In genomic region chr11:20923115-20923514, GRCm38 (mm10) we compare ENCODE assay signal across 15 mouse cellular contexts.
DNase-seq lines count a peak whose midpoint lies in the region; ATAC-seq and TF ChIP-seq lines count a peak whose summit lies in the region.
"Had no signal": no experiment of that assay in that cellular context is flagged by ENCODE, and none has a peak within 500 bp of the region (broad histone marks: within the 10 kb centered on the region; RNA-seq: fewer than 3 reads in every experiment).

No protein-coding gene starts in this region.

- TF ChIP-seq POLR2A in cerebellum, adult 2 months (IDR thresholded peaks at IDR 0.05; ENCODE audit: borderline replicate concordance, insufficient read depth, low read length), result no peak

- H3K9me3 ChIP-seq in forebrain, embryonic 10.5 days, result no peaks in the 10 kb centered on the region
- no peaks in the 10 kb centered on the region for H3K9me3 ChIP-seq in hindbrain, embryonic 12.5 days (replicated peaks)
- H3K9me3 ChIP-seq in midbrain, embryonic 14.5 days (ENCODE audit: control insufficient read depth, low read length), result no peaks in the 10 kb centered on the region
- no peaks in the 10 kb centered on the region for H3K9me3 ChIP-seq in kidney, embryonic 14.5 days (ENCODE audit: control insufficient read depth, low read length)
- H3K9me3 ChIP-seq: intestine, embryonic 15.5 days; liver, embryonic 12.5 days had no signal

- H3K27ac ChIP-seq in forebrain, embryonic 10.5 days, result peak overlapping the region; percentile 58; the same call in 1 of the 2 replicates
- H3K27ac ChIP-seq in hindbrain, embryonic 12.5 days, result no peak overlapping the region
- H3K27ac ChIP-seq in midbrain, embryonic 14.5 days (replicated peaks; ENCODE audit: low read depth, low read length), result no peak overlapping the region
- H3K27ac ChIP-seq in cerebellum, adult 2 months (ENCODE audit: insufficient read depth, low read length), result no peak overlapping the region
- H3K27ac ChIP-seq in kidney, embryonic 14.5 days (ENCODE audit: low read depth, low read length), result no peak overlapping the region
- H3K27ac ChIP-seq: intestine, embryonic 15.5 days; liver, embryonic 12.5 days had no signal

- peak; percentile 49 for DNase-seq in embryo, embryonic 11 days
- DNase-seq in forebrain, embryonic 10.5 days (ENCODE audit: extremely low spot score, low spot score), result no peak
- DNase-seq in midbrain, embryonic 14.5 days, result peak; percentile 62
- no peak for DNase-seq in urinary bladder, postnatal 10 days (ENCODE audit: low spot score)
- no peak for DNase-seq in cerebellum, adult 2 months
- no peak for DNase-seq in heart, postnatal 4 days
- DNase-seq: cerebellum, adult 11 months; kidney, postnatal 14 days; lung, postnatal 10 days; thymus, adult 2 months had no signal

- no peak for TF ChIP-seq CTCF in cerebellum, adult 2 months (IDR thresholded peaks at IDR 0.05; ENCODE audit: borderline replicate concordance, insufficient read depth, low read depth, low read length)

- peaks cover 26% of the 10 kb centered on the region for H3K4me1 ChIP-seq in forebrain, embryonic 10.5 days
- peaks cover 15% of the 10 kb centered on the region; the same call in 1 of the 2 replicates for H3K4me1 ChIP-seq in hindbrain, embryonic 12.5 days
- peaks cover 13% of the 10 kb centered on the region; the same call in 1 of the 2 replicates for H3K4me1 ChIP-seq in midbrain, embryonic 14.5 days (ENCODE audit: control insufficient read depth, insufficient read depth, low read length)
- no peaks in the 10 kb centered on the region for H3K4me1 ChIP-seq in cerebellum, adult 2 months (ENCODE audit: control insufficient read depth, insufficient read depth, low read length)
- peaks cover 10% of the 10 kb centered on the region; the same call in 1 of the 2 replicates for H3K4me1 ChIP-seq in kidney, embryonic 14.5 days (ENCODE audit: control insufficient read depth, insufficient read depth, low read length)
- H3K4me1 ChIP-seq: intestine, embryonic 15.5 days had no signal

- no peaks in the 10 kb centered on the region for H3K27me3 ChIP-seq in forebrain, embryonic 10.5 days (ENCODE audit: poor library complexity, severe bottlenecking)
- no peaks in the 10 kb centered on the region for H3K27me3 ChIP-seq in hindbrain, embryonic 12.5 days
- H3K27me3 ChIP-seq in midbrain, embryonic 14.5 days (ENCODE audit: control insufficient read depth, insufficient read depth, low read length), result no peaks in the 10 kb centered on the region
- no peaks in the 10 kb centered on the region for H3K27me3 ChIP-seq in cerebellum, adult 2 months (ENCODE audit: control insufficient read depth, insufficient read depth, low read length)
- no peaks in the 10 kb centered on the region for H3K27me3 ChIP-seq in kidney, embryonic 14.5 days (ENCODE audit: control insufficient read depth, insufficient read depth, low read length)
- H3K27me3 ChIP-seq: intestine, embryonic 15.5 days had no signal

- 44% methylated on average over 6 of the region's 6 CpGs for WGBS in forebrain, embryonic 10.5 days
- WGBS in hindbrain, embryonic 12.5 days, result 40% methylated on average over 6 of the region's 6 CpGs
- 20% methylated on average over 6 of the region's 6 CpGs for WGBS in midbrain, embryonic 14.5 days
- WGBS in cerebellum, adult 2 months, result 53% methylated on average over 6 of the region's 6 CpGs
- 66% methylated on average over 6 of the region's 6 CpGs for WGBS in kidney, embryonic 14.5 days

- no peaks in the 10 kb centered on the region for H3K36me3 ChIP-seq in forebrain, embryonic 10.5 days (replicated peaks)
- no peaks in the 10 kb centered on the region for H3K36me3 ChIP-seq in hindbrain, embryonic 12.5 days
- no peaks in the 10 kb centered on the region for H3K36me3 ChIP-seq in midbrain, embryonic 14.5 days (ENCODE audit: control insufficient read depth, insufficient read depth, low read length)
- no peaks in the 10 kb centered on the region for H3K36me3 ChIP-seq in kidney, embryonic 14.5 days (ENCODE audit: control insufficient read depth, insufficient read depth, low read length)
- H3K36me3 ChIP-seq: intestine, embryonic 15.5 days; liver, embryonic 12.5 days had no signal

- no peak overlapping the region for H3K4me2 ChIP-seq in hindbrain, embryonic 12.5 days (replicated peaks)
- H3K4me2 ChIP-seq in midbrain, embryonic 14.5 days (ENCODE audit: low read length), result no peak overlapping the region
- no peak overlapping the region for H3K4me2 ChIP-seq in kidney, embryonic 14.5 days (replicated peaks; ENCODE audit: low read depth, low read length)
- H3K4me2 ChIP-seq: intestine, embryonic 15.5 days; liver, embryonic 12.5 days had no signal

- H3K4me3 ChIP-seq in forebrain, embryonic 10.5 days, result no peak overlapping the region
- no peak overlapping the region for H3K4me3 ChIP-seq in hindbrain, embryonic 12.5 days
- no peak overlapping the region for H3K4me3 ChIP-seq in midbrain, embryonic 14.5 days (replicated peaks; ENCODE audit: low read depth, low read length)
- H3K4me3 ChIP-seq in cerebellum, adult 2 months (replicated peaks; ENCODE audit: insufficient read depth, low read depth, low read length), result no peak overlapping the region
- no peak overlapping the region for H3K4me3 ChIP-seq in kidney, embryonic 14.5 days (ENCODE audit: low read length)
- H3K4me3 ChIP-seq: intestine, embryonic 15.5 days; liver, embryonic 12.5 days had no signal

- no peak overlapping the region for H3K9ac ChIP-seq in hindbrain, embryonic 12.5 days
- no peak overlapping the region for H3K9ac ChIP-seq in midbrain, embryonic 14.5 days (replicated peaks; ENCODE audit: low read length)
- no peak overlapping the region for H3K9ac ChIP-seq in kidney, embryonic 14.5 days (ENCODE audit: low read depth, low read length)
- H3K9ac ChIP-seq: intestine, embryonic 15.5 days; liver, embryonic 12.5 days had no signal

- peak; percentile 85 for ATAC-seq in hindbrain, embryonic 12.5 days (ENCODE audit: low FRiP score)
- peak; percentile 68; the same call in 1 of the 2 replicates for ATAC-seq in midbrain, embryonic 14.5 days (ENCODE audit: low FRiP score, low TSS enrichment)
- no peak for ATAC-seq in kidney, embryonic 14.5 days (ENCODE audit: low FRiP score, low TSS enrichment)
- ATAC-seq: CD4-positive, CD25-positive, alpha-beta regulatory T cell, adult 4 months; intestine, embryonic 15.5 days; liver, embryonic 12.5 days had no signal

Comparison
In these comparisons a context has a peak if more than half of its experiments do, and no peak if none do; other contexts are left out.
1. DNase-seq: peak in embryo, embryonic 11 days (single experiment) and midbrain, embryonic 14.5 days (single experiment); none in forebrain, embryonic 10.5 days (single experiment), urinary bladder, postnatal 10 days (single experiment), cerebellum, adult 2 months (0 of 2) and heart, postnatal 4 days (single experiment).